Comparison of ENCODE assay signal across 9 mouse cellular contexts in the genomic region with DNA sequence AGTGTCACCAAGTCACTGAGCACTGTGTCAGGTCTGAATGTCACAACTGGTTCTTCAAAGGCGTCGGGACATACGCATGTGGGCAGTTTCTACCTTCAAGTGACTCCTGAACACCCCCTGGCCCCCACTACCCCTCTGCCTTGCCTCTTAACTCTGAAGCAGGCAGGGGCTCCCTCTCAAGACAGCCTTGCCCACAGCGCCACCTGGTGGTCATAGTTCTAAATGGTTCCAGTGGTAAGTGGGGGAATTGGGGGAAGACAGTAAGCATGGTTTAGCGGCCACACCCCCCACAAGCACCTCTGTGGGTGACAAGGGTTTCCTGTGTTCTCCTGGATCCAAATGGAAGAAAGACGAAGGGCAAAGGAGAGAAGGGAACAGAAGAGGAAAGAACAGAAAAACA.
DNase-seq lines count a peak whose midpoint lies in the region; ATAC-seq and TF ChIP-seq lines count a peak whose summit lies in the region.
"Had no signal": no experiment of that assay in that cellular context is flagged by ENCODE, and none has a peak within 500 bp of the region (broad histone marks: within the 10 kb centered on the region; RNA-seq: fewer than 3 reads in every experiment).

No protein-coding gene starts in this region.

- WGBS in forebrain, embryonic 12.5 days, result 12% methylated on average over 6 of the region's 6 CpGs
- 8% methylated on average over 6 of the region's 6 CpGs for WGBS in heart, postnatal 0 days
- WGBS in liver, embryonic 16.5 days (ENCODE audit: insufficient replicate concordance), result 14% methylated on average over 6 of the region's 6 CpGs
- 21% methylated on average over 6 of the region's 6 CpGs for WGBS in neural tube, embryonic 13.5 days
- WGBS in stomach, postnatal 0 days, result 13% methylated on average over 6 of the region's 6 CpGs

- 0 out of 2 replicates have a peak overlapping the region, but pooled peaks have one; percentile 2 for H3K4me2 ChIP-seq in forebrain, embryonic 12.5 days
- H3K4me2 ChIP-seq in heart, postnatal 0 days (ENCODE audit: low read depth, low read length), result peak overlapping the region; percentile 52; the same call in 1 of the 2 replicates
- peak overlapping the region; percentile 42; the same call in 1 of the 2 replicates for H3K4me2 ChIP-seq in liver, embryonic 16.5 days (ENCODE audit: low read depth, low read length)
- H3K4me2 ChIP-seq in neural tube, embryonic 13.5 days, result no peak overlapping the region
- peak overlapping the region; percentile 49 for H3K4me2 ChIP-seq in stomach, postnatal 0 days (replicated peaks; ENCODE audit: low read depth)

- H3K4me1 ChIP-seq in forebrain, embryonic 12.5 days, result peaks cover 20% of the 10 kb centered on the region
- no peaks in the 10 kb centered on the region for H3K4me1 ChIP-seq in heart, postnatal 0 days (ENCODE audit: control insufficient read depth, insufficient read depth)
- H3K4me1 ChIP-seq in liver, embryonic 16.5 days (ENCODE audit: control insufficient read depth, low read depth, low read length), result peaks cover 3% of the 10 kb centered on the region
- H3K4me1 ChIP-seq in neural tube, embryonic 13.5 days (replicated peaks), result peaks cover 12% of the 10 kb centered on the region
- no peaks in the 10 kb centered on the region for H3K4me1 ChIP-seq in stomach, postnatal 0 days (replicated peaks; ENCODE audit: control insufficient read depth, insufficient read depth)

- no peak overlapping the region for H3K4me3 ChIP-seq in forebrain, embryonic 12.5 days (replicated peaks)
- 0 out of 2 replicates have a peak overlapping the region, but pooled peaks have one; percentile 13 for H3K4me3 ChIP-seq in heart, postnatal 0 days (ENCODE audit: low read depth, low read length)
- H3K4me3 ChIP-seq in liver, embryonic 16.5 days (ENCODE audit: low read depth, low read length), result no peak overlapping the region
- no peak overlapping the region for H3K4me3 ChIP-seq in neural tube, embryonic 13.5 days
- no peak overlapping the region for H3K4me3 ChIP-seq in stomach, postnatal 0 days (ENCODE audit: low read depth, low read length)
- H3K4me3 ChIP-seq: erythroblast, embryonic 14.5 days had no signal

- no peak overlapping the region for H3K27ac ChIP-seq in forebrain, embryonic 12.5 days
- H3K27ac ChIP-seq in heart, postnatal 0 days (ENCODE audit: low read depth), result no peak overlapping the region
- no peak overlapping the region for H3K27ac ChIP-seq in liver, embryonic 16.5 days (ENCODE audit: low read length)
- no peak overlapping the region for H3K27ac ChIP-seq in neural tube, embryonic 13.5 days (replicated peaks)
- H3K27ac ChIP-seq in stomach, postnatal 0 days (replicated peaks), result no peak overlapping the region

- peak; percentile 98 for TF ChIP-seq CTCF in heart, postnatal 0 days (IDR thresholded peaks at IDR 0.05; ENCODE audit: low read depth)
- TF ChIP-seq CTCF in stomach, postnatal 0 days (IDR thresholded peaks at IDR 0.05; ENCODE audit: low read depth), result peak; percentile 98

- peak; percentile 63 for DNase-seq in c-Kit-negative CD71-positive TER-119-positive erythroid progenitor cells, embryonic 14.5 days (ENCODE audit: low read depth, low spot score)
- DNase-seq in heart, postnatal 0 days (ENCODE audit: low spot score), result peak; percentile 81
- peak; percentile 78 to 93 for DNase-seq in kidney, postnatal 36 days
- peak; percentile 84 for DNase-seq in stomach, postnatal 0 days (ENCODE audit: low spot score)

- H3K9ac ChIP-seq in forebrain, embryonic 12.5 days, result no peak overlapping the region
- H3K9ac ChIP-seq in heart, postnatal 0 days (replicated peaks; ENCODE audit: low read depth, low read length), result no peak overlapping the region
- H3K9ac ChIP-seq in liver, embryonic 16.5 days (ENCODE audit: low read depth, low read length), result no peak overlapping the region
- H3K9ac ChIP-seq in neural tube, embryonic 13.5 days, result no peak overlapping the region
- no peak overlapping the region for H3K9ac ChIP-seq in stomach, postnatal 0 days (ENCODE audit: low read length)

- H3K27me3 ChIP-seq in forebrain, embryonic 12.5 days, result peaks cover 7% of the 10 kb centered on the region
- H3K27me3 ChIP-seq in heart, postnatal 0 days (ENCODE audit: control insufficient read depth, insufficient read depth, low read length), result no peaks in the 10 kb centered on the region
- H3K27me3 ChIP-seq in liver, embryonic 16.5 days (ENCODE audit: control insufficient read depth, insufficient read depth, low read depth, low read length), result no peaks in the 10 kb centered on the region
- H3K27me3 ChIP-seq in neural tube, embryonic 13.5 days, result peaks cover 21% of the 10 kb centered on the region
- H3K27me3 ChIP-seq in stomach, postnatal 0 days (ENCODE audit: control insufficient read depth, insufficient read depth, low read length), result no peaks in the 10 kb centered on the region

- peaks cover 21% of the 10 kb centered on the region for H3K36me3 ChIP-seq in forebrain, embryonic 12.5 days (replicated peaks)
- no peaks in the 10 kb centered on the region; the same call in 1 of the 2 replicates for H3K36me3 ChIP-seq in heart, postnatal 0 days (replicated peaks; ENCODE audit: control insufficient read depth, insufficient read depth, low read length)
- H3K36me3 ChIP-seq in liver, embryonic 16.5 days (ENCODE audit: control insufficient read depth, insufficient read depth), result peaks cover 3% of the 10 kb centered on the region; the same call in 1 of the 2 replicates
- peaks cover 29% of the 10 kb centered on the region for H3K36me3 ChIP-seq in neural tube, embryonic 13.5 days
- H3K36me3 ChIP-seq in stomach, postnatal 0 days (ENCODE audit: control insufficient read depth, insufficient read depth, low read length), result no peaks in the 10 kb centered on the region

- no peaks in the 10 kb centered on the region for H3K9me3 ChIP-seq in forebrain, embryonic 12.5 days
- no peaks in the 10 kb centered on the region for H3K9me3 ChIP-seq in heart, postnatal 0 days (replicated peaks; ENCODE audit: control insufficient read depth, low read length)
- H3K9me3 ChIP-seq in liver, embryonic 16.5 days (replicated peaks; ENCODE audit: control insufficient read depth, low read length), result no peaks in the 10 kb centered on the region
- no peaks in the 10 kb centered on the region for H3K9me3 ChIP-seq in neural tube, embryonic 13.5 days
- H3K9me3 ChIP-seq in stomach, postnatal 0 days (ENCODE audit: control insufficient read depth, low read length), result no peaks in the 10 kb centered on the region

- peak; percentile 51 for ATAC-seq in CD4-positive, CD25-positive, alpha-beta regulatory T cell, adult 4 months
- peak; percentile 63 for ATAC-seq in forebrain, embryonic 12.5 days (ENCODE audit: low FRiP score)
- peak; percentile 68 for ATAC-seq in heart, postnatal 0 days (ENCODE audit: insufficient read depth, low read depth)
- ATAC-seq in liver, embryonic 16.5 days (ENCODE audit: low read depth), result no peak
- ATAC-seq in neural tube, embryonic 13.5 days (ENCODE audit: low read depth), result peak; percentile 34
- ATAC-seq in stomach, postnatal 0 days (ENCODE audit: low FRiP score, low TSS enrichment), result peak; percentile 36

- TF ChIP-seq EP300 in heart, postnatal 0 days (IDR thresholded peaks at IDR 0.05; ENCODE audit: low read depth), result no peak
- TF ChIP-seq EP300 in stomach, postnatal 0 days (optimal IDR thresholded peaks at IDR 0.05), result no peak
